Mouse (Mus musculus) ES-Bruce4 (cell line): ENCODE measurements around the gene Igsf11.

ENCODE experiments used
- CTCF ChIP-seq: IDR thresholded peaks from one replicate; pipeline ENCODE4 v1.8.1; 2011; ENCODE audit warnings: low read depth, low read length
- POLR2A ChIP-seq: IDR thresholded peaks from one replicate; pipeline ENCODE4 v1.8.1; 2011; ENCODE audit warnings: low read length; ENCODE audit not compliant: insufficient read depth

GRCm38 (mm10) chr16:38864358-38864757 lies 28.1 kb upstream of the Igsf11 start:
- no peak for TF ChIP-seq CTCF
- no peak for TF ChIP-seq POLR2A
